Mouse (Mus musculus): ENCODE measurements around the gene Abhd16a. TPM values are rescaled to one million over a fixed set of nuclear protein-coding genes. Genes with fewer than 3 reads are reported as not detected.

The Abhd16a gene
- polyA plus RNA-seq, 1 experiment from 2014 or later = 89.6 TPM

DNA sequence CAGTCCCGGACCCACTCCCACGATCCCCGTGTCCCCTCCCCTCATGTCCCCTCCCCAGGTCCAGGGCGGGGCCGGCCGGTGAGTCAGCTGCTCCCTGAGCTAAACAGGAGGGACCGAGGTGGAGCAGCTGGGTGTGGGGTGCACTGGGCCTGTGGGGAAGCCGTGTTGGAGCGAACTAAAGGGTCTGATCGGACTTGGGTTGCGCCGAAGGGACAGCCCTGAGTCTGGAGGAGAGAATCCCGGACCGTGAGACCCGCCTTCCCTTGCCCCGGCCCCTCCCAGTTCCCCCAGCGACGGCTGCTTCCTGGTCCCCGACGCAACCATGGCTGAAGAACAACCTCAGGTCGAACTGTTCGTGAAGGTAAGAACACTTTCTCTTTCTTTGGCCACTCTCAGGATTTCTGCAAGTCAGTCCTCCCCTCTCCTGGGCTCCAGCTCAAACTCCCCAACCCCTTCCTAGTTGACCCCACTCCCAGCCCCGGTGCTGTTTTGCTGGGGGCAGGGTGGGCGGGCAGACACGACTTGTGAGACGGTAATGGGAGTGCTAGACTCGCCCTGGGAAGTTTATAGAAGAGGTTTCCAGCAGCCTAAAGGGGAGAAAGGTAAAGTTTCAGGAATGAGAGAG, 38.8 kb upstream of the Abhd16a start:
- no peaks in the 10 kb centered on the region for H3K27me3 ChIP-seq
- H3K9ac ChIP-seq = peak overlapping the region; percentile 89
- peak overlapping the region; percentile 92 for H3K4me2 ChIP-seq
- H3K36me3 ChIP-seq = peaks cover 29% of the 10 kb centered on the region
- H3K9me3 ChIP-seq = no peaks in the 10 kb centered on the region
- no peak for ATAC-seq (ENCODE audit: insufficient number of reproducible peaks, insufficient read depth, low FRiP score, low TSS enrichment, low read depth)
- peaks cover 57% of the 10 kb centered on the region for H3K4me1 ChIP-seq
- H3K4me3 ChIP-seq = peak overlapping the region; percentile 67
- peak overlapping the region; percentile 99 for H3K27ac ChIP-seq
- 0% methylated on average over 27 of the region's 27 CpGs for WGBS

DNA sequence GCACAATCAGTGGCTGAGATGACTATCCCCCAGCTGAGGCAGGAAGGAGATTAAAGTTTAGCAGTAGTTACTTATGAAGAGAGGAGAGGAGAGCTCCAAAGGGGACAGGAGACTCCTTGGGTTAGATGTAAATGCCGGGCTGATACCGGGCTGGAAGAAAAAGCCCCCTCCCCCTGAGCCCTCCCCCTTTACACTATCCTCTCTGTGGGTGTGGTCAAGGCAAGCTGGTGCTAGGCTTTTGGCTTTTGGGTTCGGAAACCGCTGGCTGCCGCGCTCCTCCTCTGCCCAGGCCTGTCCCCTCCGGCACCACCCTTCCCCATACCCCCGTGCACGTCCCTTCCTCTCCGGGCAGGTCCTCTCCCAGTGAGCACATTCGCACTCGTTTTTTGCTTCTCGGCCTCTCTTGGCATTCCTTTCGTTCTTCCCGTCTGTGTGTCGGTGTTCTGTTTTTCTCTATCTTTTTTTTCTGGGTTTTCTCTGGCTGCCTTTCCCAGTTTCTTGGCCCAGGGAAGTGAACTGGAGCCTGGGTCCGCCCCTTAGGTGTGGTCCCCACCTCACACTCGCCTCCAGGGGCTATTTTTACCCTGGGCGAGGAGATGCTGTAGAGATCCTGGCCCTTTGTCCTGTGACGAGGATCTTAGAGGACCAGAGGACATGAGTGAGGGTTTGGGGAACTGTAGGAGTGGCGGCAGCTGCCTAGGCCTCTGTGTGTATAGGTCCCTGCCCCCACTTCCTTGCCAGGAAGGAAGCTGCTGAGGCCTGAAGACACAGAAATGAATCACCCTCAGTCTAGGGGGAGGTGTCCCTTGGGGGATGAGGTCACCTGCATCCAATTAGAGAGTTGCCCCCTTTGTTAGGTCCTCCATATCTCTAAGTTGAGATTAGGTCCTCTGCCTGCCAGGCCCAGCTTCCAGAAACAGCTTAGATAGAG, 37.6 kb upstream of the Abhd16a start:
- H3K27ac ChIP-seq = peak overlapping the region; percentile 99

DNA sequence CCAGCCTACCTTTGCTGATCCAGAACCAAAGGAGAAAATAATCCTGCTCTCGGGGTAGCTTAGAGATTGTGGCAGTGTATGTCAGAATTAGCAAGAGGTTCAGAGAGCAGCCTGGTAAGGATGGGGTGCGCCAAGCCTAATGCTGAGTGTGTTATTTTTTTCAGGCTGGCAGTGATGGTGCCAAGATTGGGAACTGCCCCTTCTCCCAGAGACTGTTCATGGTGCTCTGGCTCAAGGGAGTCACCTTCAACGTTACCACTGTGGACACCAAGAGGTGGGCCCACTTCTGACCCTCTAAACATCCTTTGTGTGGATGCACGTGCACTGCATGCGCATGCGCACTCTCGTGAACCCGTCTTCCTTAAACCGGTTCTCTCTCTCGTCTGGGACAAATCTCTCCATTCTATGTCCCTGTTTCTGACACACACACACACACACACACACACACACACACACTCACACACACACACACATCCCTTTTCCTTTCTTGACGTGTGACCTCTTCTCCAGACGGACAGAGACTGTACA, 36.7 kb upstream of the Abhd16a start:
- Histone ChIP-seq H3K9ac (peak overlapping the region; percentile 89), H3K4me3 (peak overlapping the region; percentile 67), H3K9me3 (no peaks in the 10 kb centered on the region), H3K36me3 (peaks cover 48% of the 10 kb centered on the region), H3K4me2 (peak overlapping the region; percentile 92), H3K4me1 (peaks cover 41% of the 10 kb centered on the region), H3K27ac (peak overlapping the region; percentile 99), H3K27me3 (no peaks in the 10 kb centered on the region)
- ATAC-seq (ENCODE audit: insufficient number of reproducible peaks, insufficient read depth, low FRiP score, low TSS enrichment, low read depth) = no peak
- WGBS = 78% methylated on average over 12 of the region's 12 CpGs

More for the DNA sequence above, 37.6 kb upstream of the Abhd16a start:
- Histone ChIP-seq H3K27me3 (no peaks in the 10 kb centered on the region), H3K9me3 (no peaks in the 10 kb centered on the region), H3K4me1 (peaks cover 47% of the 10 kb centered on the region), H3K36me3 (peaks cover 41% of the 10 kb centered on the region), H3K4me2 (peak overlapping the region; percentile 92), H3K9ac (peak overlapping the region; percentile 89), H3K4me3 (peak overlapping the region; percentile 67)
- WGBS = 2% methylated on average over 21 of the region's 21 CpGs
- ATAC-seq (ENCODE audit: insufficient number of reproducible peaks, insufficient read depth, low FRiP score, low TSS enrichment, low read depth) = 0 out of 2 replicates have a peak, but pooled peaks have one; percentile 9

DNA sequence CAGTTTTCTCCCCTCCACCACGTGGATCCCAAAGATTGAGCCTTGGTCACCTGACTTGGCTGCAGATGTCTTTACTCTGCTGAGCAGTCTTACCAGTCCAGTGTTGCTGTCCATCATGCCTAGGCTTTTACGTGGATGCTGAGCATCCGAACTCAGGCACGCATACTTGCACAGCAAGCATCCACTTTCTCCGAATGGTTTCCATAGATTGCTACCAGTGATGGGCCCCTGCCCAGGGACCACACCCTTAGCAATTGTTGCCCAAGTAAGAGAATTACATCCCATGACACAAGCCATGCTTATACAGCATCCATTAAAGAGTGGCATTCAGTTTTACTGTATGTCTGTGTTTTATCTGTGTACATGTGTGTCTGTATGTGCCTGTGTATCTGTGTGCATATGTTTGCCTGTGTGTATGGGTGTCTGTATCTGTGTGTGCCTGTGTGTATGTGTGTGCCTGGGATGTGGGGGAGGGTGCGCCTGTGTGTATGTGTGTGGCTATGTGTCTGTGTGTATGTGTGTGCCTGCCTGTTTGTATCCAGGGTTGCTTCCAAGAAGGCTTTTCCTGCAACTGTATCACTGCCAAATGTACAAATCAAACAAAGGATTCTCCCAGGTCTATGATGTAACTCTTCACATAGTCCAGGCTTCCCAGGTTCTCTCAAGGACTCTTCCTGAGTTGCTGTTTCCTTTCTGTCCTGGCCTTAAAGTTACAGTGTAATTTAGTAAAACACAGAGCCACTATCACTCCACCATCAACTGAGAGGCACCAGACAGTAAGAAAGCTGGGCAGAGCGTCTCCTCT, 33.2 kb upstream of the Abhd16a start:
- H3K9ac ChIP-seq = no peak overlapping the region
- no peaks in the 10 kb centered on the region for H3K9me3 ChIP-seq
- H3K27me3 ChIP-seq = no peaks in the 10 kb centered on the region
- no peak overlapping the region for H3K4me3 ChIP-seq
- peaks cover 30% of the 10 kb centered on the region for H3K4me1 ChIP-seq
- no peak overlapping the region for H3K27ac ChIP-seq
- peaks cover 68% of the 10 kb centered on the region for H3K36me3 ChIP-seq
- H3K4me2 ChIP-seq = no peak overlapping the region
- 92% methylated on average over 7 of the region's 7 CpGs for WGBS
- no peak for ATAC-seq (ENCODE audit: insufficient number of reproducible peaks, insufficient read depth, low FRiP score, low TSS enrichment, low read depth)

DNA sequence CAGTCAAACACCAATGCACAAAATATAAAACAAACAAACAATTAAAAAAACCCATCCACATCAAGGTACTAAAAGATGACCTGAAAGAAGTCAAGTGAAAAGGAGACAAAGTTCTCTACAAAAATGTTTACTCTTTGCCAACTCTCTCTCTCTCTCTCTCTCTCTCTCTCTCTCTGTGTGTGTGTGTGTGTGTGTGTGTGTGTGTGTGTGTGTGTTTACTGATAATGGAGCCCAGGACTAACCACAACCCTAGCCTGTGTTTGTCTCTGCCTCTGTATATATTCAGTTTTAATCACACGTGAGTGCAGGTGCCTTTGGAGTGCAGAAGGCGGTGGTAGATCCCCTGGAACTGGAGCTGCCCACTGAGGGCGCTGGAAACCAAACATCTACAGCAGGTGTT, 32.0 kb upstream of the Abhd16a start:
- peaks cover 29% of the 10 kb centered on the region for H3K4me1 ChIP-seq
- H3K4me2 ChIP-seq = no peak overlapping the region
- no peaks in the 10 kb centered on the region for H3K27me3 ChIP-seq
- peaks cover 79% of the 10 kb centered on the region for H3K36me3 ChIP-seq
- WGBS = 81% methylated on average over 3 of the region's 3 CpGs
- H3K27ac ChIP-seq = no peak overlapping the region
- H3K9ac ChIP-seq = no peak overlapping the region
- ATAC-seq (ENCODE audit: insufficient number of reproducible peaks, insufficient read depth, low FRiP score, low TSS enrichment, low read depth) = no peak
- no peak overlapping the region for H3K4me3 ChIP-seq
- H3K9me3 ChIP-seq = no peaks in the 10 kb centered on the region

DNA sequence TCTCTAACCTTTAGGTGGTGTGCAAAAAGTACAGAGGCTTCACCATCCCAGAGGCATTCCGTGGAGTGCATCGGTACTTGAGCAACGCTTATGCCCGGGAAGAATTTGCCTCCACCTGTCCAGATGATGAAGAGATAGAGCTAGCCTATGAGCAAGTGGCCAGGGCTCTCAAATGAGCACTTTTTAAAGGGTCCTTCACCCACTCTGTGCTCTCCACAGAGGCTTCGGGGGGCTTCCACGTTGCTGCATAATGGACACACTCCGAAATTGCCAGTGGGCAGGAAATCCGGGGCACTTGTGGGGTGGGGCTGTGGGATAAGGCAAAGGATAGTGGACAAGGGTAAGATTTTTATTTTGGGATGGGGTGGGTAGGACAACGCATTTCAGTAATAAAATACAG, 30.7 kb upstream of the Abhd16a start:
- no peaks in the 10 kb centered on the region for H3K9me3 ChIP-seq
- peaks cover 20% of the 10 kb centered on the region for H3K4me1 ChIP-seq
- H3K4me3 ChIP-seq = peak overlapping the region; percentile 76; the same call in 1 of the 2 replicates
- H3K27ac ChIP-seq = peak overlapping the region; percentile 92
- H3K27me3 ChIP-seq = peaks cover under 1% of the 10 kb centered on the region; the same call in 1 of the 2 replicates
- H3K36me3 ChIP-seq = peaks cover 80% of the 10 kb centered on the region
- 59% methylated on average over 9 of the region's 9 CpGs for WGBS
- peak overlapping the region; percentile 96 for H3K4me2 ChIP-seq
- peak overlapping the region; percentile 83; the same call in 1 of the 2 replicates for H3K9ac ChIP-seq
- no peak for ATAC-seq (ENCODE audit: insufficient number of reproducible peaks, insufficient read depth, low FRiP score, low TSS enrichment, low read depth)

DNA sequence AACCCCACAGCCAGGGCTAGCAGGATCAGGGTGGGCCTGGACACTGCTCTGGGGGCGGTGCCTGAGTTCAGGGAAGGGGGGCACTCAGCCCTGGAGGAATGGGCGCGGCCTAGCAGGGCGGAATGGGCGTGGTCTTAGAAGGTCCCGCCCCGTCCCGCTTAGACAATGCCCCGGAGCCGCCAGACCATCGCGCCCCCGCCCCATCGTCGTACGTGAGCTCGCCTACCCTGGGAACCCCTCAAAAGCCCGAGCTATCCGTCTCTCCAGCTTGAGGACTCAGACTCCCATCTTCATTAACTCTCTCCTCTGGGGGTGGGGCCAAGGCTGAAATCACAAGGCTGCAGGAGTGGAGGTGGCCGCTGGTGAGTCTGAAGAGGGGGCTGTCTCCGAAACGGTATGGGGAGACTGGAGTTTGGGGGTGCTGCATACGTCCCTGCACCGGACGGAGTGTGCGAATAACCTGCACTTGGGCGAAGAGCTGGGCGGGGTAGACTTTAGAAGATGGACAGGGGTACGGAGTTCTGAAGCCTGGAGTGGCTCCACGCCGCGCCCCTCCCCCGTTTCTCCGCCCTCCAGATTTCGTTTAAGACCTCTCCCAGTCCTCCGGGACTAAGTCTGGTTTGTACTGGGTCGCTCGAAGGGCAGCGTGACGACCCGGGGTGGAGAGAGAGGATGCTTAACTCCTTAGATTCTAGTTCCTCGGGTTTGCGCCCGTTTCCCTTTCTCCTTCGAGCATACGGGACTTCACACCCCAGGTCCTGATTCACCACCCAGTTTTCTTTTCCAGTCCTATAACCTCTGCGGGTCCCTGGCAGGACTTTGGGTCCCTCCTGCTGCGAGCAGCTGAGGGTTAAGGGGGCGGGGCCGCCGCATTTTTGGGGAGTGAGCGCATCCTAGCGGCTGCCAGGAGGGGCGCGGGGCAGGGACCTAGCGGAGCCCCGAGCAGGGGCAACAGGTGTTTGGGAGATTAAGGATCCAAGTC, 29.9 kb upstream of the Abhd16a start, which contains the start of gene Ddah2:
Ddah2 (plus strand) TSS at position 125 of the 982 bp plus-strand sequence.
- Histone ChIP-seq H3K27ac (peak within 1 kb of the TSS; percentile 92), H3K36me3 (peaks cover 73% of the 10 kb centered on the region), H3K27me3 (peaks cover 10% of the 10 kb centered on the region; the same call in 1 of the 2 replicates), H3K4me1 (peaks cover 22% of the 10 kb centered on the region), H3K9ac (peak within 1 kb of the TSS; percentile 83), H3K9me3 (no peaks in the 10 kb centered on the region), H3K4me2 (peak within 1 kb of the TSS; percentile 96), H3K4me3 (peak within 1 kb of the TSS; percentile 76)
- peak; percentile 86 for ATAC-seq (ENCODE audit: insufficient number of reproducible peaks, insufficient read depth, low FRiP score, low TSS enrichment, low read depth)
- WGBS = under 1% methylated on average over 57 of the region's 57 CpGs

DNA sequence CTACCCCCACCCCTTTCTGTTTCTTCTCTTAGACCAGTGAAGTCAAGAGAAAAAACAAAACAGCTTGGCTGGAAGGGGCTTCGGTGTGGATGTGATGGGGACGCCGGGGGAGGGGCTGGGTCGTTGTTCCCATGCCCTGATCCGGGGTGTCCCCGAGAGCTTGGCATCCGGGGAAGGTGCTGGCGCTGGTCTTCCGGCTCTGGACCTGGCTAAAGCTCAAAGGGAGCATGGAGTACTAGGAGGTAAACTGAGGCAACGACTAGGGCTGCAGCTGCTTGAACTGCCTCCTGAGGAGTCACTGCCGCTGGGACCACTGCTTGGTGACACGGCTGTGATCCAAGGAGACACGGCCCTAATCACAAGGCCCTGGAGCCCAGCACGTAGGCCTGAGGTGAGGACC, 29.0 kb upstream of the Abhd16a start:
- Histone ChIP-seq H3K4me3 (peak overlapping the region; percentile 76), H3K27ac (peak overlapping the region; percentile 44; the same call in 1 of the 2 replicates), H3K9ac (peak overlapping the region; percentile 83), H3K4me1 (peaks cover 31% of the 10 kb centered on the region), H3K9me3 (no peaks in the 10 kb centered on the region), H3K36me3 (peaks cover 67% of the 10 kb centered on the region), H3K27me3 (peaks cover 18% of the 10 kb centered on the region), H3K4me2 (peak overlapping the region; percentile 96)
- WGBS = 24% methylated on average over 14 of the region's 14 CpGs
- no peak for ATAC-seq (ENCODE audit: insufficient number of reproducible peaks, insufficient read depth, low FRiP score, low TSS enrichment, low read depth)

DNA sequence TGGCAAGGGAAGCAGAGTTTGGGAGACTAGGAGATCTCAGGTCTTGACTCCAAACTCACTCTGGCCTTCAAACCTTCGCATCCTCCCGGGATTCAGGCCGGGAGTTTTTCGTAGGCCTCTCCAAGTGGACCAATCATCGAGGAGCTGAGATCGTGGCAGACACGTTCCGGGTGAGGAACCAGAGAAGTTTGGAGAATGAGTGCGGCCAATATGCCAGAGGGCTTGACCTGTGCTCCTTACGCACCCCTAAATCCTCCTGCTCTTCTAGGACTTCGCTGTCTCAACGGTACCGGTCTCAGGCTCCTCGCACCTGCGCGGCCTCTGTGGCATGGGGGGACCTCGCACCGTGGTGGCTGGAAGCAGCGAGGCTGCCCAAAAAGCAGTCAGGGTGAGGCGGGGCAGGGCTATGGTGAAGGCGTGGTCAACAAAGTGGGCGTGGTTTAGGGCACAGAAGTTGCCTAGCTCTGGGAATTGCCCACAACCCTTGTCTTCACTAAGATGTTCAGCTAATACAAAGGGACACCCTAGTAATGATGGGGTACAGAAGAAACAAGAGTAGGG, 28.2 kb upstream of the Abhd16a start:
- Histone ChIP-seq H3K4me1 (peaks cover 37% of the 10 kb centered on the region), H3K4me3 (peak overlapping the region; percentile 76), H3K4me2 (peak overlapping the region; percentile 96), H3K36me3 (peaks cover 59% of the 10 kb centered on the region), H3K27me3 (peaks cover 26% of the 10 kb centered on the region), H3K9ac (peak overlapping the region; percentile 83), H3K9me3 (no peaks in the 10 kb centered on the region), H3K27ac (no peak overlapping the region; the same call in 1 of the 2 replicates)
- 57% methylated on average over 22 of the region's 22 CpGs for WGBS
- no peak for ATAC-seq (ENCODE audit: insufficient number of reproducible peaks, insufficient read depth, low FRiP score, low TSS enrichment, low read depth)

DNA sequence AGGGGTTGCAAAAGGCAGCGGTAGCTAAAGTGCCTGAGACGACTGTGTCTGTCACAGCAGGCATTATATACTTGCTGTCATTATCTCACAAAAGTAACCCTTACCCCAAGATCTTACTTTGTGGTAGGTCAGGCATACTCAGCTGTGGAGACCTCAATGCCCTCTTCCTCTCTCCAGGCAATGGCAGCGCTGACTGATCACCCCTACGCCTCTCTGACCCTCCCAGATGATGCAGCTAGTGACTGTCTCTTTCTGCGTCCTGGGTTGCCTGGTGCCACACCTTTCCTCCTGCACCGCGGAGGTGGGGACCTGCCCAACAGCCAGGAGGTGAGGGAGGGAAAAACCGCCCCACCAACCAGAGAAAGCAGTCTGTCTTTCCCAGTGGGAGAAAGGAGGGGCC, 27.8 kb upstream of the Abhd16a start:
- H3K4me3 ChIP-seq = peak overlapping the region; percentile 76
- ATAC-seq (ENCODE audit: insufficient number of reproducible peaks, insufficient read depth, low FRiP score, low TSS enrichment, low read depth) = no peak
- H3K27ac ChIP-seq = no peak overlapping the region
- no peak overlapping the region for H3K9ac ChIP-seq
- H3K27me3 ChIP-seq = peaks cover 31% of the 10 kb centered on the region
- H3K9me3 ChIP-seq = no peaks in the 10 kb centered on the region
- WGBS = 83% methylated on average over 8 of the region's 8 CpGs
- H3K4me2 ChIP-seq = peak overlapping the region; percentile 96
- peaks cover 37% of the 10 kb centered on the region for H3K4me1 ChIP-seq
- H3K36me3 ChIP-seq = peaks cover 54% of the 10 kb centered on the region

Data from embryonic facial prominence, embryonic 13.5 days (tissue).